Mouse (Mus musculus) layer of hippocampus, adult 18-20 months (tissue): ENCODE measurements at regions not wholly inside any gene's neighbourhood (a gene's known extent, or its start where the extent isn't known, plus 50 kb on each side); places are given as distances from the start of the nearest gene placed in this dataset.

ENCODE experiments used
- DNase-seq, 2 experiments: peaks; one replicate each; pipeline ENCODE4 v3.0.0; 2022; ENCODE audit warnings: low spot score in 2 of 2

- DNase-seq: no peak
Measured at GRCm38 (mm10) chr12:61307396-61307795, 215.6 kb upstream of the Lrfn5 start.

GRCm38 (mm10) chr12:61322114-61322513 is 200.8 kb upstream of the Lrfn5 start:
- peak; percentile 30 to 74 for DNase-seq

GRCm38 (mm10) chr12:61332164-61332563 is 190.8 kb upstream of the Lrfn5 start:
- no peak for DNase-seq
